Mouse (Mus musculus) thymus, postnatal 10 days (tissue): Measurements from ENCODE around the gene Pdlim5.

Experiments used
- DNase-seq, 2 experiments: peaks; one replicate each; pipeline ENCODE4 v3.0.0; 2021; ENCODE audit warnings: low spot score in 2 of 2

The Pdlim5 gene

GRCm38 (mm10) chr3:142394796-142395508 is 544 bp downstream of the Pdlim5 start:
- DNase-seq = peak; percentile 5 to 11

- DNase-seq = no peak
Observed at GRCm38 (mm10) chr3:142394000-142394411, 1.5 kb downstream of the Pdlim5 start.

GRCm38 (mm10) chr3:142391531-142391930 is 4.0 kb downstream of the Pdlim5 start:
- no peak for DNase-seq

GRCm38 (mm10) chr3:142390288-142390687 is 5.2 kb downstream of the Pdlim5 start:
- no peak for DNase-seq

- DNase-seq = no peak
Observed at GRCm38 (mm10) chr3:142388189-142388588, 7.3 kb downstream of the Pdlim5 start.

- DNase-seq = no peak
Observed at GRCm38 (mm10) chr3:142386505-142386904, 9.0 kb downstream of the Pdlim5 start.

GRCm38 (mm10) chr3:142385690-142386089 is 9.8 kb downstream of the Pdlim5 start:
- no peak for DNase-seq

- no peak for DNase-seq
Observed at GRCm38 (mm10) chr3:142376638-142377037, 18.9 kb downstream of the Pdlim5 start.

GRCm38 (mm10) chr3:142375106-142375505 is 20.4 kb downstream of the Pdlim5 start:
- DNase-seq = no peak

- DNase-seq = no peak
Observed at GRCm38 (mm10) chr3:142372465-142373147, 22.9 kb downstream of the Pdlim5 start.

- DNase-seq = no peak
Observed at GRCm38 (mm10) chr3:142368411-142368810, 27.1 kb downstream of the Pdlim5 start.

GRCm38 (mm10) chr3:142362092-142362491 is 33.4 kb downstream of the Pdlim5 start:
- no peak for DNase-seq

GRCm38 (mm10) chr3:142358951-142359350 is 36.5 kb downstream of the Pdlim5 start:
- no peak for DNase-seq

- DNase-seq = peak; percentile 12 to 14
Observed at GRCm38 (mm10) chr3:142356661-142357060, 38.8 kb downstream of the Pdlim5 start.

GRCm38 (mm10) chr3:142353218-142353617 is 42.3 kb downstream of the Pdlim5 start:
- no peak for DNase-seq

- DNase-seq = no peak
Observed at GRCm38 (mm10) chr3:142350513-142350912, 45.0 kb downstream of the Pdlim5 start.

GRCm38 (mm10) chr3:142348816-142349631 is 46.5 kb downstream of the Pdlim5 start:
- no peak for DNase-seq

- DNase-seq = no peak
Observed at GRCm38 (mm10) chr3:142346261-142346660, 49.2 kb downstream of the Pdlim5 start.

- DNase-seq = no peak
Observed at GRCm38 (mm10) chr3:142345235-142346125, 50.0 kb downstream of the Pdlim5 start.

- no peak for DNase-seq
Observed at GRCm38 (mm10) chr3:142343786-142344185, 51.7 kb downstream of the Pdlim5 start.

- no peak for DNase-seq
Observed at GRCm38 (mm10) chr3:142340701-142341100, 54.8 kb downstream of the Pdlim5 start.
